Mouse (Mus musculus) embryonic facial prominence, embryonic 10.5 days (tissue): ENCODE data around the gene Fam208b. TPM values are rescaled to one million over a fixed set of nuclear protein-coding genes. Genes with fewer than 3 reads are reported as not detected.

Experiments
- DNase-seq: peaks from one replicate; pipeline ENCODE4 v3.0.0-alpha.2; 2017; ENCODE audit warnings: low spot score
- H3K27ac ChIP-seq: fragments of 300-500 bp; sonication (generic); replicated peaks from 2 replicates; pipeline ENCODE4 v1.5.1; 2016; ENCODE audit warnings: mild to moderate bottlenecking
- H3K27me3 ChIP-seq: fragments of 300-500 bp; sonication (generic); replicated peaks from 2 replicates; pipeline ENCODE4 v1.6.1; 2016; ENCODE audit warnings: low read depth, mild to moderate bottlenecking; ENCODE audit not compliant: poor library complexity, severe bottlenecking
- H3K36me3 ChIP-seq: fragments of 300-500 bp; sonication (generic); replicated peaks from 2 replicates; pipeline ENCODE4 v1.6.1; 2016; ENCODE audit warnings: mild to moderate bottlenecking, moderate library complexity
- H3K4me1 ChIP-seq: fragments of 300-500 bp; sonication (generic); 2 replicates; pipeline ENCODE4 v1.6.1; 2016
- H3K4me3 ChIP-seq: fragments of 300-500 bp; sonication (generic); 2 replicates; pipeline ENCODE4 v1.5.1; 2016; ENCODE audit warnings: mild to moderate bottlenecking, moderate library complexity
- H3K9me3 ChIP-seq: fragments of 300-500 bp; sonication (generic); 2 replicates; pipeline ENCODE4 v1.6.1; 2016; ENCODE audit warnings: mild to moderate bottlenecking
- WGBS: fragments of 180-500 bp; shearing (Covaris S2); methylation state at CpG from one replicate; pipeline ENCODE4 v1.1.7; 2016; 5-methylcytosine and 5-hydroxymethylcytosine counted together
- polyA plus RNA-seq: library from polyadenylated mRNA; unstranded; fragments of >200 nt; fragmentation: Nextera tagmentation; extraction: Ambion mirVana; gene quantifications from 2 replicates; pipeline ENCODE4 v1.2.1, GENCODE M21; 2016

Fam208b gene
- polyA plus RNA-seq, 1 experiment from 2014 or later = 27.5 TPM

GRCm38 (mm10) chr13:3633895-3634811 lies 23.2 kb upstream of the Fam208b start, which contains the start of gene Asb13:
TSS of gene Asb13 (plus strand) at chr13:3634032.
- peaks cover 13% of the 10 kb centered on the region for H3K27me3 ChIP-seq
- H3K27ac ChIP-seq = peak within 1 kb of the TSS; percentile 86
- no peaks in the 10 kb centered on the region for H3K9me3 ChIP-seq
- no peaks in the 10 kb centered on the region for H3K36me3 ChIP-seq
- WGBS = under 1% methylated on average over 47 of the region's 47 CpGs
- DNase-seq = peak; percentile 87
- H3K4me3 ChIP-seq = peak within 1 kb of the TSS; percentile 85
- peaks cover 6% of the 10 kb centered on the region; the same call in 1 of the 2 replicates for H3K4me1 ChIP-seq

- H3K4me3 ChIP-seq = no peak overlapping the region
- no peak for DNase-seq
- 41% methylated on average over 6 of the region's 6 CpGs for WGBS
- peaks cover 7% of the 10 kb centered on the region; the same call in 1 of the 2 replicates for H3K4me1 ChIP-seq
- H3K36me3 ChIP-seq = no peaks in the 10 kb centered on the region
- H3K27ac ChIP-seq = no peak overlapping the region
- no peaks in the 10 kb centered on the region for H3K9me3 ChIP-seq
- H3K27me3 ChIP-seq = peaks cover 13% of the 10 kb centered on the region
Observed at GRCm38 (mm10) chr13:3633131-3633530, 22.2 kb upstream of the Fam208b start.

GRCm38 (mm10) chr13:3632551-3632950 lies 21.6 kb upstream of the Fam208b start:
- Histone ChIP-seq H3K27ac (no peak overlapping the region), H3K4me1 (peaks cover 10% of the 10 kb centered on the region; the same call in 1 of the 2 replicates), H3K9me3 (no peaks in the 10 kb centered on the region), H3K27me3 (peaks cover 13% of the 10 kb centered on the region), H3K36me3 (no peaks in the 10 kb centered on the region), H3K4me3 (no peak overlapping the region)
- DNase-seq = no peak
- WGBS = 86% methylated on average over 9 of the region's 9 CpGs

GRCm38 (mm10) chr13:3628102-3628501 lies 17.2 kb upstream of the Fam208b start:
- H3K4me3 ChIP-seq = no peak overlapping the region
- WGBS = 25% methylated on average over 3 of the region's 3 CpGs
- no peaks in the 10 kb centered on the region; the same call in 1 of the 2 replicates for H3K9me3 ChIP-seq

GRCm38 (mm10) chr13:3627139-3627538 lies 16.2 kb upstream of the Fam208b start:
- DNase-seq = no peak
- Histone ChIP-seq H3K4me1 (0 out of 2 replicates have a peak, but pooled peaks cover 4% of the 10 kb centered on the region), H3K4me3 (no peak overlapping the region), H3K27me3 (no peaks in the 10 kb centered on the region), H3K36me3 (no peaks in the 10 kb centered on the region), H3K27ac (no peak overlapping the region), H3K9me3 (no peaks in the 10 kb centered on the region; the same call in 1 of the 2 replicates)
- WGBS = 52% methylated on average over 3 of the region's 3 CpGs

More at GRCm38 (mm10) chr13:3628102-3628501, 17.2 kb upstream of the Fam208b start:
- H3K36me3 ChIP-seq = no peaks in the 10 kb centered on the region
- 0 out of 2 replicates have a peak, but pooled peaks cover 4% of the 10 kb centered on the region for H3K4me1 ChIP-seq
- DNase-seq = no peak
- H3K27me3 ChIP-seq = peaks cover 7% of the 10 kb centered on the region
- no peak overlapping the region for H3K27ac ChIP-seq

GRCm38 (mm10) chr13:3610118-3610794 lies 652 bp downstream of the Fam208b start:
- under 1% methylated on average over 50 of the region's 50 CpGs for WGBS
- no peaks in the 10 kb centered on the region for H3K27me3 ChIP-seq
- DNase-seq = no peak
- peak overlapping the region; percentile 95 for H3K27ac ChIP-seq
- H3K4me1 ChIP-seq = peaks cover 8% of the 10 kb centered on the region; the same call in 1 of the 2 replicates
- peak overlapping the region; percentile 98 for H3K4me3 ChIP-seq
- H3K36me3 ChIP-seq = peaks cover 9% of the 10 kb centered on the region
- H3K9me3 ChIP-seq = no peaks in the 10 kb centered on the region; the same call in 1 of the 2 replicates

GRCm38 (mm10) chr13:3609780-3610117 lies 1.2 kb downstream of the Fam208b start:
- H3K27ac ChIP-seq = peak overlapping the region; percentile 95
- H3K4me1 ChIP-seq = peaks cover 8% of the 10 kb centered on the region; the same call in 1 of the 2 replicates
- H3K27me3 ChIP-seq = no peaks in the 10 kb centered on the region
- no peaks in the 10 kb centered on the region; the same call in 1 of the 2 replicates for H3K9me3 ChIP-seq
- no peak for DNase-seq
- peaks cover 9% of the 10 kb centered on the region for H3K36me3 ChIP-seq
- H3K4me3 ChIP-seq = peak overlapping the region; percentile 98
- 28% methylated on average over 8 of the region's 8 CpGs for WGBS

GRCm38 (mm10) chr13:3596232-3596631 lies 14.7 kb downstream of the Fam208b start:
- Histone ChIP-seq H3K9me3 (no peaks in the 10 kb centered on the region), H3K27ac (no peak overlapping the region), H3K4me1 (no peaks in the 10 kb centered on the region), H3K36me3 (peaks cover 91% of the 10 kb centered on the region), H3K4me3 (no peak overlapping the region), H3K27me3 (no peaks in the 10 kb centered on the region)
- no peak for DNase-seq
- 95% methylated on average over 6 of the region's 6 CpGs for WGBS

GRCm38 (mm10) chr13:3594311-3594710 lies 16.6 kb downstream of the Fam208b start:
- Histone ChIP-seq H3K27ac (no peak overlapping the region), H3K9me3 (no peaks in the 10 kb centered on the region), H3K4me3 (no peak overlapping the region), H3K27me3 (no peaks in the 10 kb centered on the region), H3K36me3 (peaks cover 99% of the 10 kb centered on the region), H3K4me1 (no peaks in the 10 kb centered on the region)
- DNase-seq = no peak
- 93% methylated on average over 1 of the region's 1 CpGs for WGBS

GRCm38 (mm10) chr13:3590789-3591188 lies 20.1 kb downstream of the Fam208b start:
- peaks cover 97% of the 10 kb centered on the region for H3K36me3 ChIP-seq
- H3K4me3 ChIP-seq = no peak overlapping the region
- DNase-seq = no peak
- 91% methylated on average over 3 of the region's 3 CpGs for WGBS
- H3K27me3 ChIP-seq = no peaks in the 10 kb centered on the region
- no peaks in the 10 kb centered on the region for H3K9me3 ChIP-seq
- H3K4me1 ChIP-seq = no peaks in the 10 kb centered on the region
- no peak overlapping the region for H3K27ac ChIP-seq

- 86% methylated on average over 2 of the region's 2 CpGs for WGBS
- Histone ChIP-seq H3K36me3 (peaks cover 97% of the 10 kb centered on the region), H3K9me3 (no peaks in the 10 kb centered on the region), H3K4me1 (no peaks in the 10 kb centered on the region), H3K27ac (no peak overlapping the region), H3K4me3 (no peak overlapping the region), H3K27me3 (no peaks in the 10 kb centered on the region)
- DNase-seq = no peak
Observed at GRCm38 (mm10) chr13:3563953-3564352, 47.0 kb downstream of the Fam208b start.

GRCm38 (mm10) chr13:3563130-3563529 lies 47.8 kb downstream of the Fam208b start:
- Histone ChIP-seq H3K4me3 (no peak overlapping the region), H3K27ac (no peak overlapping the region), H3K4me1 (no peaks in the 10 kb centered on the region), H3K27me3 (no peaks in the 10 kb centered on the region), H3K9me3 (no peaks in the 10 kb centered on the region), H3K36me3 (peaks cover 97% of the 10 kb centered on the region)
- no peak for DNase-seq
- 92% methylated on average over 1 of the region's 1 CpGs for WGBS
